Mouse (Mus musculus) limb, embryonic 14.5 days (tissue): Measurements from ENCODE around the gene Zdhhc21. TPM values are rescaled to one million over a fixed set of nuclear protein-coding genes. Genes with fewer than 3 reads are reported as not detected.
A peak's percentile ranks its signal among the peaks of the same experiment; 100 is the strongest.

Experiments
- ATAC-seq: fragments of 200-750 bp; cut with Nextera tagmentation; 2 replicates; pipeline ENCODE4 v1.8.0; 2017; ENCODE audit warnings: low read depth, moderate number of reproducible peaks, moderate TSS enrichment; ENCODE audit not compliant: low FRiP score
- DNase-seq: peaks from one replicate; pipeline ENCODE4 v3.0.0-alpha.2; 2015; ENCODE audit warnings: low spot score
- H3K27ac ChIP-seq: fragments of 300-500 bp; sonication (generic); replicated peaks from 2 replicates; pipeline ENCODE4 v1.5.1; 2014; ENCODE audit warnings: low read depth, mild to moderate bottlenecking, low read length, moderate library complexity, mixed read lengths
- H3K27me3 ChIP-seq: fragments of 300-500 bp; sonication (generic); 2 replicates; pipeline ENCODE4 v1.6.1; 2014; ENCODE audit warnings: low read length, mixed read lengths; ENCODE audit not compliant: control insufficient read depth, insufficient read depth
- H3K36me3 ChIP-seq: fragments of 300-500 bp; sonication (generic); 2 replicates; pipeline ENCODE4 v1.6.1; 2014; ENCODE audit warnings: mild to moderate bottlenecking, low read length, moderate library complexity, mixed read lengths; ENCODE audit not compliant: control insufficient read depth, insufficient read depth
- H3K4me1 ChIP-seq: fragments of 300-500 bp; sonication (generic); 2 replicates; pipeline ENCODE4 v1.6.1; 2014; ENCODE audit warnings: antibody characterized with exemption, low read length, mixed read lengths; ENCODE audit not compliant: control insufficient read depth, insufficient read depth
- H3K4me2 ChIP-seq: fragments of 300-500 bp; sonication (generic); replicated peaks from 2 replicates; pipeline ENCODE4 v1.6.1; 2014; ENCODE audit warnings: low read depth, mild to moderate bottlenecking, low read length, moderate library complexity; ENCODE audit not compliant: severe bottlenecking
- H3K4me3 ChIP-seq: fragments of 300-500 bp; sonication (generic); replicated peaks from 2 replicates; pipeline ENCODE4 v1.5.1; 2014; ENCODE audit warnings: low read length
- H3K9ac ChIP-seq: fragments of 300-500 bp; sonication (generic); 2 replicates; pipeline ENCODE4 v1.6.1; 2014; ENCODE audit warnings: mild to moderate bottlenecking, low read depth, low read length, moderate library complexity; ENCODE audit not compliant: severe bottlenecking
- H3K9me3 ChIP-seq: fragments of 300-500 bp; sonication (generic); 2 replicates; pipeline ENCODE4 v1.6.1; 2016; ENCODE audit warnings: low read length; ENCODE audit not compliant: control insufficient read depth
- POLR2A ChIP-seq: fragments of 200-500 bp; IDR thresholded peaks from 2 replicates; pipeline ENCODE4 v1.8.0; 2012; ENCODE audit warnings: inconsistent platforms, mild to moderate bottlenecking, moderate library complexity, borderline replicate concordance; ENCODE audit not compliant: insufficient read depth, insufficient read length; ENCODE audit errors: extremely low read depth
- WGBS: fragments of 180-500 bp; shearing (Covaris S2); extraction: QIAGEN DNeasy Blood & Tissue Kit; methylation state at CpG from one replicate; pipeline ENCODE4 v1.1.7; 2014; 5-methylcytosine and 5-hydroxymethylcytosine counted together
- polyA plus RNA-seq, 2 experiments: library from polyadenylated mRNA; depleted of rRNA in 1 of 2; stranded (reverse) in 1 of 2; unstranded in 1 of 2; fragments of >200 nt; fragmentation: Nextera tagmentation in 1 of 2; extraction: Ambion mirVana in 1 of 2; gene quantifications; 2 replicates each; pipeline versions ENCODE4 v1.2.1 to v1.2.3; 2012 to 2014

Zdhhc21 gene
- polyA plus RNA-seq, 2 experiments: 11.1 to 12.5 TPM

DNA sequence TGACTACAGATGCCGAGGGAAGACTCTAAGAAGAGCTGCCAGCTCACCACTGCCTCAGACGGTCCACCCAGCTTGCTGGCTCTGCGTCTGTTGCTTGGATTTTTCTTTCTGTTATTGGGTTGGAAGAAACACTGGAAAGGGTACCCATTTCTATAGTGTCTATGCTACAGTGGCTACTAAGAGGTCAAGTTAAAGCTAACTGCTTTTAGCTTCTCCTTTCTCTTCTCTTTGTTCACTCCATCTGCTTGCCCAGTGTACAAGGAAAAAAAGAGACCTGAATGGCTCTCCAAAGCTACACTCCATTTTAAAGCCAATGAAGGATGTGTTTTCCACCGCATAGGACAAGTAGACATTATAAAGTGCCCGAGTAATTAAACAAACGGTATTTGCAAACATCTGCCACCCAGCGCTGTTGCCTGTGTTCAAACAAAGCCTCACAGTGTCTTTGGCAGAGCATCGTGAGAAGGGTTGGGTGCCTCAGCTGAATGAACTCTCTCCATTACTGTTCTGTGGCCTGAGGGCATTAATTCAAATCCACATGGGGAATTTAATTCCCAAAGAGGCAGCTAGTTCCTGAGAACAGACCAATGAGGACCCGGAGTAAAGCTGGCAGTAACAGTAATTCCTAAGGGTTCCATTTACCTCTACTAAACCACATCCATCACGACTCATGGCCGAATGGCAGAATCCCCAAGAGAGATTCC is 94.1 kb downstream of the Zdhhc21 start:
- WGBS: 77% methylated on average over 11 of the region's 11 CpGs
- H3K27me3 ChIP-seq: no peaks in the 10 kb centered on the region
- H3K4me3 ChIP-seq: no peak overlapping the region
- no peaks in the 10 kb centered on the region for H3K36me3 ChIP-seq
- TF ChIP-seq POLR2A: no peak
- H3K9ac ChIP-seq: no peak overlapping the region
- no peak overlapping the region for H3K4me2 ChIP-seq
- DNase-seq: no peak
- H3K9me3 ChIP-seq: no peaks in the 10 kb centered on the region
- ATAC-seq: no peak
- peaks cover 27% of the 10 kb centered on the region for H3K4me1 ChIP-seq
- H3K27ac ChIP-seq: no peak overlapping the region

DNA sequence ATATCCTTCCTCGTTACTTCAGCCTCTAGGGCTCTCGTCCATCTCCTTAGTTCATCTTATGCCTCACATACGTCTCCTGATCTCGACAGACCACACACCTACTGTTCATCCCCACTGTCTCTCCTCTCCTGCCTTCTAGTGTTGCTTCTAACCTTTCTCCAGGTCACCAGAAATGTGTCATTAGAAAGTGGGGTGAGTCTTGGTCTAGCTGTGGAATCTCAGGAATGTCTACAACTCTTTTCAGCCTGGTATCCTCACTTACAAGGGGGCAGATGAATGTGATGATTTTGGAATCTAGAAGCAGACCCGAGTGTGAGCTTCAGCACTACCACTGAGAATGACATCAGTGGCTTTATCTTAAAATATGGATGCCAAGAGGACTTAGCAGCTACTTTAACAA is 96.2 kb downstream of the Zdhhc21 start:
- DNase-seq (no peak), ATAC-seq (no peak)
- no peak for TF ChIP-seq POLR2A
- Histone ChIP-seq H3K9me3 (no peaks in the 10 kb centered on the region), H3K4me3 (no peak overlapping the region), H3K27me3 (no peaks in the 10 kb centered on the region), H3K4me2 (no peak overlapping the region), H3K4me1 (peaks cover 27% of the 10 kb centered on the region), H3K27ac (peak overlapping the region; percentile 56; the same call in 1 of the 2 replicates), H3K36me3 (no peaks in the 10 kb centered on the region), H3K9ac (no peak overlapping the region)
- 46% methylated on average over 5 of the region's 5 CpGs for WGBS

DNA sequence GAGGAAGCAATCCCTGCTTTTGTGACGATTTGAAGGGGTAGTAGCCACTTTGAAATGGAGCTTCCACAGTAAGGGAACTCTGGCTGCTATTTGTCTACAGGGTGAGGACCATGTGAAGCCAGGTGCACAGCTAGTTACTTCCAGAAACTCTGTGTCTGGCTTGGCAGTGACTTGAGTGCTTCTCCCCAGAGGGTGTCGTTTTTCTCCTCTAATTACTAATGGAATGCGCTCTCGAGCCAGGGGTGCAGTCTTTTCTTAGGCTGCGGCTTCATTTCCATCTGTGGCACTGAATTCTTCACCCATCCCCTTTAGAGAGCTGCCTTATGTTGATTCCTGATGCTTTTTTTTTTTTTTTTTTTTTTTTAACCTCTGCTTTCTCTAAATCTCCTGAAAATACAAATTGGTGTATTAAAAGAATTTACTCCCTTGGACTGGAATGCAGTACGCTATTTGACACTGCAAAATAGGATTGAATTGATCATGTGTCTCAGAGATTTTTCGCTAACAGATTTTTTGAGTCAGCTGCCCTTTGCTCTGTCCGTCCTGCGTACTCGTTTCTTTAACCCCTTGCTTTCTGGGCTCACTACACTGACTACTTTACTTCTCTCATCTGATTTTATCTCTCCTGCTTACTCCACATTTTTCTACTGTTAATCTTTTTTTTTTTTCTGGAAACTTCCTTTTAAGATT is 97.2 kb downstream of the Zdhhc21 start:
- H3K4me1 ChIP-seq: peaks cover 31% of the 10 kb centered on the region
- no peak overlapping the region for H3K4me3 ChIP-seq
- 4% methylated on average over 10 of the region's 10 CpGs for whole genome bisulfite sequencing

DNA sequence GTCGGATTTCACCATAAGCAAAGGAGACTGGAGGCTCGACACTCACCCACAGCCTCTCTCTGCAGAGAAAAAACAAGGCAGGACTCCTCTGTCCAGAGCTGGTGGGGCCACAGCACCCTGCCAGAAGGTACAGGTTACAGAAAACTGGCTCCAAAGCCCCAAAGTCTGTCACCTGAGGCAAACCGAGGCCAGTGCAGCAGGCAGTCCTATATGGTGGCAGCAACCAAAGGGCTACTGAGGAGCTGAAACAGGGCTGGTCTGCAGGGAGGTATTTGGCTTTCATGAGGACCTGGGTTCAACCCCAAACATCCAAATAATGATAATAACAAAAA is 103.5 kb downstream of the Zdhhc21 start:
- Histone ChIP-seq H3K4me1 (peaks cover 7% of the 10 kb centered on the region; the same call in 1 of the 2 replicates), H3K9ac (no peak overlapping the region), H3K4me2 (no peak overlapping the region), H3K9me3 (no peaks in the 10 kb centered on the region), H3K27me3 (no peaks in the 10 kb centered on the region), H3K4me3 (no peak overlapping the region), H3K36me3 (no peaks in the 10 kb centered on the region), H3K27ac (no peak overlapping the region)
- DNase-seq (no peak), ATAC-seq (no peak)
- 18% methylated on average over 3 of the region's 3 CpGs for WGBS
- no peak for TF ChIP-seq POLR2A

More for the DNA sequence above, 97.2 kb downstream of the Zdhhc21 start:
- ATAC-seq (peak; percentile 87), DNase-seq (peak; percentile 93)
- Histone ChIP-seq H3K9ac (no peak overlapping the region), H3K36me3 (no peaks in the 10 kb centered on the region), H3K27me3 (no peaks in the 10 kb centered on the region), H3K27ac (peak overlapping the region; percentile 56), H3K9me3 (no peaks in the 10 kb centered on the region), H3K4me2 (peak overlapping the region; percentile 27)
- TF ChIP-seq POLR2A: no peak

DNA sequence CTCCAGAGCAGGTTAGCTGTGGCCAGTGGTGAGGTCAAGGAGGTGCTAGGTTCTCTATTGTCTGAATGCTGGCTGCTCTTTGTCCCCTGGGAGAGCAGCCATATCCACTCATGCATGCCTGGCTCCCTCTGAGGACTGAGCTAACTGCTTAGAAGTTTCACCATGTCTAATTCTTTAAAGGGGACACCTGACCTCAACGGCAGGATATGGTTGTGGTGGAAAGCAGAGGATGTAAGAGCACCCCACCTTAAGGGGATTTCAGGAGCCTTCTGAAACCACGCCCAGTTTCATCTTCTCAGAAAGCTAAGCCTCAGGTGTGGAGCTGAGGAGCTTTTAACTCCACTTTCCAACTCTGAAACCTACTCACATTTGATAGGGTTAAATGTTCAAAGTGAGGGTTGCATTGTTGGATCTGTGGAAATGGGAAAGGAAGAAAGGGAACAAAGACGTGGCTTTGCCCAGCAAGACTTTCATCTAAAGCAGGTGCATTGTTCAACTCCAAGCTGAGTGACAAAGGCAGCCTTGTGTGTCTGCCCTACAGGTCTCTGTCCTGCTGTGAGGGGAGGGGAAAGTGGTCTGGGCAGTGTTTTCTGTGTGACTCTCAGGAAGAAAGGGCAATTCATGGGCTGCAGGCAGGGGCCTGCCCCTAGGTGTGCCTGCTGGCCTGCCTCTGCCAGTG is 104.0 kb downstream of the Zdhhc21 start:
- Histone ChIP-seq H3K4me2 (no peak overlapping the region), H3K4me3 (no peak overlapping the region), H3K9me3 (no peaks in the 10 kb centered on the region), H3K9ac (no peak overlapping the region), H3K4me1 (peaks cover 7% of the 10 kb centered on the region; the same call in 1 of the 2 replicates), H3K27me3 (no peaks in the 10 kb centered on the region), H3K27ac (no peak overlapping the region), H3K36me3 (no peaks in the 10 kb centered on the region)
- 49% methylated on average over 3 of the region's 3 CpGs for WGBS
- no peak for DNase-seq
- TF ChIP-seq POLR2A: no peak
- ATAC-seq: no peak

Other genes with a start within 250 kb of the Zdhhc21 start
- 57.3 and 58.2 TPM in 2 replicates for gene Nfib, start 154.2 kb downstream of the Zdhhc21 start, polyA plus RNA-seq (2012; rRNA removed)
- 126 and 144 TPM in 2 replicates for gene Nfib, start 154.2 kb downstream of the Zdhhc21 start, polyA plus RNA-seq (2014; fragmentation: Nextera tagmentation; extraction: Ambion mirVana)
- gene Cer1, start 25.2 kb upstream of the Zdhhc21 start, polyA plus RNA-seq (2012; rRNA removed): 0.69 and 0.70 TPM in 2 replicates
- 0.55 and 0.80 TPM in 2 replicates for gene Cer1, start 25.2 kb upstream of the Zdhhc21 start, polyA plus RNA-seq (2014; fragmentation: Nextera tagmentation; extraction: Ambion mirVana)
- 16.6 and 21.7 TPM in 2 replicates for gene Frem1, start 192.4 kb upstream of the Zdhhc21 start, polyA plus RNA-seq (2012; rRNA removed)
- 12.8 and 12.9 TPM in 2 replicates for gene Frem1, start 192.4 kb upstream of the Zdhhc21 start, polyA plus RNA-seq (2014; fragmentation: Nextera tagmentation; extraction: Ambion mirVana)